Mouse (Mus musculus): ENCODE measurements around the gene Slc44a2. TPM values are rescaled to one million over a fixed set of nuclear protein-coding genes. Genes with fewer than 3 reads are reported as not detected.

Gene Slc44a2
- polyA plus RNA-seq, 1 experiment from 2014 or later = 60.4 TPM

DNA sequence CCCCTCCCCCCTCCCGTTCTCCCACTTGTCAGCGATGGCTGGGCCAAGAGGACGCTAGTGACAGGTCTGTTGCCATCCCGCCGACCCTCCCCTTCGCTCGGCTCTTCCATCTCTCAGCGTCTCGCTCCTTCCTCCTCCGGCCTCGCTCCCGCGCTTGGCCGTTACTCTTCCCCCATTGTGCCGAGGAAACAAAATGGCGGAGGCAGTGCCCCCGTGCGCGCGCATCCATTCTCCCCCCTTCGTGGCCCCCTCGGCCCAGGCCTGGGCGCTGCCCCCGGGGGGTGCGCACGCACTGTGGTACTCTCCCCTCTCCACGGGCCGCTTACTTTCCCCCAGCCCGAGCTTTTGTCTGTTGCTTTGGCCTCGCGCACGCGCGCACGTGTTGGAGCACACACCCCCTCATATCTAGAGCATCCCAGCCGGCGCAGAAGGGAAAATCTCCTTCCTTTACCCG is 47.7 kb downstream of the Slc44a2 start:
- Histone ChIP-seq H3K36me3 (ENCODE audit: control insufficient read depth, insufficient read depth, low read length) (no peaks in the 10 kb centered on the region), H3K4me2 (replicated peaks; ENCODE audit: low read depth, low read length) (peak overlapping the region; percentile 76), H3K27me3 (ENCODE audit: control insufficient read depth, insufficient read depth, low read length) (0 out of 2 replicates have a peak, but pooled peaks cover 2% of the 10 kb centered on the region), H3K4me1 (replicated peaks; ENCODE audit: control insufficient read depth, insufficient read depth, low read length) (peaks cover 2% of the 10 kb centered on the region; the same call in 1 of the 2 replicates), H3K4me3 (ENCODE audit: low read depth, low read length) (peak overlapping the region; percentile 95), H3K9ac (ENCODE audit: low read depth, low read length) (peak overlapping the region; percentile 92), H3K9me3 (ENCODE audit: control insufficient read depth, low read length) (no peaks in the 10 kb centered on the region), H3K27ac (ENCODE audit: low read depth, low read length) (peak overlapping the region; percentile 85)
- under 1% methylated on average over 37 of the region's 38 CpGs for WGBS
- peak; percentile 87 for DNase-seq (ENCODE audit: low spot score)
- peak; percentile 67 for ATAC-seq (ENCODE audit: low FRiP score)

DNA sequence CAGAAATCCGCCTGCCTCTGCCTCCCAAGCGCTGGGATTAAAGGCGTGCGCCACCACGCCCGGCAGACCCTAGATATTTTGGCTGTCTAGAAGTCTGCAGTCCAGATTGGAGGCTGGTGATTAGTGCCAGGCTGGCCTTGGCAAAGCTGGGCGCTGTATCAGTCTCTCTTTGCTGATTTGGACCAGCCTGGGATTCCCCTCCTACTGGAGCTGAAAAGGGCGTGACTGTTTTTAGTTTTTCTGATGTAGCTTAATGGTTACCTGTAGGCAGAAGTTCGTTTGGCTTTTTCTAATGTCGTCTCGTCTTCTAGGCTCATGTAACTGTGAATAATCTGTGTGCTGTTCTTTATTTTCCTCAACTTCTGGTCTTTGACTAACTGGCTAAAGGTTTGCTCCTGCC is 48.6 kb downstream of the Slc44a2 start:
- H3K4me1 ChIP-seq (replicated peaks; ENCODE audit: control insufficient read depth, insufficient read depth, low read length) = peaks cover 2% of the 10 kb centered on the region; the same call in 1 of the 2 replicates
- peak overlapping the region; percentile 76 for H3K4me2 ChIP-seq (replicated peaks; ENCODE audit: low read depth, low read length)
- no peaks in the 10 kb centered on the region for H3K9me3 ChIP-seq (ENCODE audit: control insufficient read depth, low read length)
- ATAC-seq (ENCODE audit: low FRiP score) = no peak
- peak overlapping the region; percentile 95 for H3K4me3 ChIP-seq (ENCODE audit: low read depth, low read length)
- H3K36me3 ChIP-seq (ENCODE audit: control insufficient read depth, insufficient read depth, low read length) = no peaks in the 10 kb centered on the region
- no peak overlapping the region for H3K27ac ChIP-seq (ENCODE audit: low read depth, low read length)
- 68% methylated on average over 11 of the region's 11 CpGs for WGBS
- peak overlapping the region; percentile 92 for H3K9ac ChIP-seq (ENCODE audit: low read depth, low read length)
- 0 out of 2 replicates have a peak, but pooled peaks cover 2% of the 10 kb centered on the region for H3K27me3 ChIP-seq (ENCODE audit: control insufficient read depth, insufficient read depth, low read length)
- no peak for DNase-seq (ENCODE audit: low spot score)

DNA sequence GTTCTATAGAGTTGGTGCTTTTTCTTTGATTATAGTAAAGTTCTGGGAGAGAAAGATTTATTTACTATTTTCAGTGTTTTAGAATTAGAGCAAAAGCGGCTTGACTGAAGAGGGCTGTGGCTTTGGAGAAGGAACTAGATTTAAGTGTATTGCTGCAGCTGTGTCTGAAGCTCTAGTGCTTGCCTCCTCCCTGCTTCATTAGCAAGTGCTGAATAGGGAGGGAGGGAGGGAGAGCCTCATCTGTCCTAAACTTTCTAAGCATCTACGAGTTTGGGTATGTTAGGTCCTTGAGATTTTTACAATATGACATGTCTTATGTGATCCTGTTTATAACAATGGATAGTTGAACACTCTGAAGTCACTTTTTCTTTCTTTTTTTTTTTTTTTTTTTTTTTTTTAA is 50.4 kb downstream of the Slc44a2 start:
- H3K27me3 ChIP-seq (ENCODE audit: control insufficient read depth, insufficient read depth, low read length) = 0 out of 2 replicates have a peak, but pooled peaks cover 1% of the 10 kb centered on the region
- ATAC-seq (ENCODE audit: low FRiP score) (no peak), DNase-seq (ENCODE audit: low spot score) (no peak)
- WGBS = 87% methylated on average over 2 of the region's 2 CpGs
- no peak overlapping the region for H3K4me2 ChIP-seq (replicated peaks; ENCODE audit: low read depth, low read length)
- peaks cover 2% of the 10 kb centered on the region; the same call in 1 of the 2 replicates for H3K4me1 ChIP-seq (replicated peaks; ENCODE audit: control insufficient read depth, insufficient read depth, low read length)
- no peaks in the 10 kb centered on the region for H3K36me3 ChIP-seq (ENCODE audit: control insufficient read depth, insufficient read depth, low read length)
- H3K4me3 ChIP-seq (ENCODE audit: low read depth, low read length) = no peak overlapping the region
- H3K27ac ChIP-seq (ENCODE audit: low read depth, low read length) = no peak overlapping the region
- H3K9me3 ChIP-seq (ENCODE audit: control insufficient read depth, low read length) = no peaks in the 10 kb centered on the region
- no peak overlapping the region for H3K9ac ChIP-seq (ENCODE audit: low read depth, low read length)

DNA sequence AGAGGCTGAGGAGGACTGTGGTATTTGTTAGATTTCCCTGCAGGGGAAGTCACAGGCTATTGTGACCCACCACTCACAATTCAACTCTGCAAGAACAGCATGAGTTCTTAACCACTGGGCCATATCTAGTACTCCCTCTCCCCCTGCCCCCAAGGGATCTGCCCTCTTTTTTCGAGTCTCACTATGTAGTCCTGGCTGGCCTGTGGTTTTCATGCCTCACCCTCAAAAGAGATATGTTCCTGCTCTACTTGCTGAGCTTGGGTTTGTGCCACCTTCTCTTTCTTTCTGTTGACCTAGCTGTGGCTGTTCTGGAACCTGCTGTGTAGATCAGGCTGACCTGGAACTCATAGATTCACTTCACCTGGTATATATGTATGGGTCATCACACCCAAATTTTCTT is 52.0 kb downstream of the Slc44a2 start:
- Histone ChIP-seq H3K27me3 (ENCODE audit: control insufficient read depth, insufficient read depth, low read length) (no peaks in the 10 kb centered on the region), H3K9me3 (ENCODE audit: control insufficient read depth, low read length) (no peaks in the 10 kb centered on the region), H3K27ac (ENCODE audit: low read depth, low read length) (no peak overlapping the region), H3K4me2 (replicated peaks; ENCODE audit: low read depth, low read length) (no peak overlapping the region), H3K4me1 (replicated peaks; ENCODE audit: control insufficient read depth, insufficient read depth, low read length) (peaks cover 2% of the 10 kb centered on the region; the same call in 1 of the 2 replicates), H3K36me3 (ENCODE audit: control insufficient read depth, insufficient read depth, low read length) (no peaks in the 10 kb centered on the region), H3K9ac (ENCODE audit: low read depth, low read length) (no peak overlapping the region), H3K4me3 (ENCODE audit: low read depth, low read length) (no peak overlapping the region)
- DNase-seq (ENCODE audit: low spot score) (no peak), ATAC-seq (ENCODE audit: low FRiP score) (no peak)
- 65% methylated on average over 1 of the region's 1 CpGs for WGBS

DNA sequence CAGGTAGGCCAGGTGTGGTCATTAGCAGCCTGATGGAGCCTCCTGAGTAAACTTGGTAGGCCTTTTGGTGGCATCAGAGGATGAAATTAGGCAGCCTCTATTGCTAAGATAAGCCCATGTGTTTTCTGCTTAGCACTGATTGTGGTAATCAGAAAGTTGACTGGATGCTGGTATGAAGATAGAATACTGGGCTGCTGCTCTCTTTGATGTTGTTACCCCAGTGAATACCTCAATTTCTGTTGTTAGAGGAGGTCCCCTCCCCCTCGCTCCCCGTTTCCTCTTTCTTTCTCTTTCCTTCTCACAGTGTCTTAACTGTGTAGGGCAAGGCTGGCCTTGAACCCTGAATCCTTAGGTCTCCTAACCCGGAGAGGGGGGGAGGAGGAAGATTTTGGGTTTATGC is 58.7 kb downstream of the Slc44a2 start:
- no peak overlapping the region for H3K9ac ChIP-seq (ENCODE audit: low read depth, low read length)
- H3K27me3 ChIP-seq (ENCODE audit: control insufficient read depth, insufficient read depth, low read length) = no peaks in the 10 kb centered on the region
- H3K36me3 ChIP-seq (ENCODE audit: control insufficient read depth, insufficient read depth, low read length) = 0 out of 2 replicates have a peak, but pooled peaks cover 2% of the 10 kb centered on the region
- H3K27ac ChIP-seq (ENCODE audit: low read depth, low read length) = no peak overlapping the region
- no peak for ATAC-seq (ENCODE audit: low FRiP score)
- H3K4me2 ChIP-seq (replicated peaks; ENCODE audit: low read depth, low read length) = no peak overlapping the region
- no peaks in the 10 kb centered on the region for H3K4me1 ChIP-seq (replicated peaks; ENCODE audit: control insufficient read depth, insufficient read depth, low read length)
- DNase-seq (ENCODE audit: low spot score) = no peak
- H3K9me3 ChIP-seq (ENCODE audit: control insufficient read depth, low read length) = no peaks in the 10 kb centered on the region
- WGBS = 82% methylated on average over 3 of the region's 3 CpGs
- no peak overlapping the region for H3K4me3 ChIP-seq (ENCODE audit: low read depth, low read length)

DNA sequence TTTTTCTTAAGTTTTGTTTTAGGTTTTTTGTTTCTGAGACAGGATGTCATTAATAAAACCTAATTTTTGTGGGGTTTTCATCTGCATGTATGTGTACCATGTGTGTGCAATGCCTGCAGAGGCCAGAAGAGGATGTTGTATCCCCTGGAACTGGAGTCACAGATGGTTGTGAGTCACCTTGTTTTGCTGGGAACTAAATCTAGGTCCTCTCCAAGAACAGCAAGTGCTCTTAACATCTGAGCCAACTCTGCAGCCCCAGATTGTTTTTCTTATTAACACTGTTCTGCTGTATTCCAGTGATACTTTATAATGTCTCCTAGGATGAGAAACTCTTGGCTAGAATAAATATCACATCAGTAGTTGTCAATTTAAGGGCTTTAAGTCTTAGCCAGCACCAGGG is 60.4 kb downstream of the Slc44a2 start:
- Histone ChIP-seq H3K4me2 (replicated peaks; ENCODE audit: low read depth, low read length) (no peak overlapping the region), H3K27ac (ENCODE audit: low read depth, low read length) (no peak overlapping the region)
- ATAC-seq (ENCODE audit: low FRiP score) = no peak

DNA sequence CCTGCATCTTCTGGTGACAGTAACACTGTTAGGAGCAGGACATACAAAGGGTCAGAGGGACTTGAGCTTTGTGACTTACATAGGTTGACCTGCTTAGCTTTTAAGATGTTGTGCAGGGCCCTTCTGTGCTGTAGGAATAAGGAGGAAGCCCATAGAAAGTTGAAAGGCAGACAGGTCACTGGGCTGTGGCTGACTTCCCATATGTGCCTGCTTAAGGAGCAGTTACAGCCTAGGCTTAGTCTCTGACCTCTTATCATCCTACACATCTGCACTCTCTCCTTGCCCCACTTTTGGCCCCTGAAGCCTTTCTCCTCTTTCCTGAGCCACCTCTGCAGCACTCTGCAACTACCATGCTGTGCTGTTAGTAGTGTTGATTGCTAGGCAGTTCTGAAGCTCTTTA is 63.5 kb downstream of the Slc44a2 start:
- Histone ChIP-seq H3K4me3 (ENCODE audit: low read depth, low read length) (no peak overlapping the region), H3K27me3 (ENCODE audit: control insufficient read depth, insufficient read depth, low read length) (no peaks in the 10 kb centered on the region), H3K9ac (ENCODE audit: low read depth, low read length) (no peak overlapping the region), H3K27ac (ENCODE audit: low read depth, low read length) (no peak overlapping the region), H3K4me2 (replicated peaks; ENCODE audit: low read depth, low read length) (no peak overlapping the region), H3K36me3 (ENCODE audit: control insufficient read depth, insufficient read depth, low read length) (0 out of 2 replicates have a peak, but pooled peaks cover 4% of the 10 kb centered on the region), H3K9me3 (ENCODE audit: control insufficient read depth, low read length) (no peaks in the 10 kb centered on the region), H3K4me1 (replicated peaks; ENCODE audit: control insufficient read depth, insufficient read depth, low read length) (no peaks in the 10 kb centered on the region)
- no peak for DNase-seq (ENCODE audit: low spot score)
- ATAC-seq (ENCODE audit: low FRiP score) = no peak

More for the DNA sequence above, 60.4 kb downstream of the Slc44a2 start:
- H3K4me3 ChIP-seq (ENCODE audit: low read depth, low read length) = no peak overlapping the region
- no peaks in the 10 kb centered on the region for H3K9me3 ChIP-seq (ENCODE audit: control insufficient read depth, low read length)
- no peaks in the 10 kb centered on the region for H3K4me1 ChIP-seq (replicated peaks; ENCODE audit: control insufficient read depth, insufficient read depth, low read length)
- no peaks in the 10 kb centered on the region for H3K27me3 ChIP-seq (ENCODE audit: control insufficient read depth, insufficient read depth, low read length)
- no peak overlapping the region for H3K9ac ChIP-seq (ENCODE audit: low read depth, low read length)
- H3K36me3 ChIP-seq (ENCODE audit: control insufficient read depth, insufficient read depth, low read length) = 0 out of 2 replicates have a peak, but pooled peaks cover 2% of the 10 kb centered on the region
- no peak for DNase-seq (ENCODE audit: low spot score)

DNA sequence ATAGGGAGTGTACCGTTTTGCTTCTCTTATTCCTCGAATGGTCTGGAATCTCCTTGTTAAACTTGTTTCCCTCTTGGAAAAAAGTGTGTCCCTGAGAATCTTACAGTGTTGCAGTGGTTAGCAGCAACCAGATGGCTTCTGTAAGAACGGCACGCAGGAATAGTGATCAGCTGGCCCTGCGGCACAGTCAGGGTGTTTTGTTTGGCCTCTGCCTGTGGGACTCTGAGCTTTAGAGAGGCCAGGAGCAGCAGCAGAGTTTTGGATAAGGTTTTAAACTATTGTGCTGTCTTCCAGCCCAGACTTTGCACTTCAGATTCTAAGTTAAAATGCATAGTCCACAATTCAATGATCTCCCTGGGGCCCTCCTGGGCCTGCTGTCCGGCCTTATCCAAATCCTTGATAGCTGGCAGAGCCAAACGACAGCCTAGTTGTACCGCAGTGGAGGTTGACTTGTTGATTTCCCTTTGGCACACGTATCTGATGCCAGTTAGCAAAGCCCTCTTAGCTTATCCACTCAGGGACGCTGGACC is 72.2 kb downstream of the Slc44a2 start:
- ATAC-seq (ENCODE audit: low FRiP score) (no peak), DNase-seq (ENCODE audit: low spot score) (no peak)
- Histone ChIP-seq H3K9me3 (ENCODE audit: control insufficient read depth, low read length) (no peaks in the 10 kb centered on the region), H3K4me1 (replicated peaks; ENCODE audit: control insufficient read depth, insufficient read depth, low read length) (no peaks in the 10 kb centered on the region), H3K9ac (ENCODE audit: low read depth, low read length) (no peak overlapping the region), H3K27ac (ENCODE audit: low read depth, low read length) (no peak overlapping the region), H3K36me3 (ENCODE audit: control insufficient read depth, insufficient read depth, low read length) (peaks cover 25% of the 10 kb centered on the region), H3K4me2 (replicated peaks; ENCODE audit: low read depth, low read length) (no peak overlapping the region), H3K4me3 (ENCODE audit: low read depth, low read length) (no peak overlapping the region), H3K27me3 (ENCODE audit: control insufficient read depth, insufficient read depth, low read length) (no peaks in the 10 kb centered on the region)
- 91% methylated on average over 10 of the region's 10 CpGs for WGBS

DNA sequence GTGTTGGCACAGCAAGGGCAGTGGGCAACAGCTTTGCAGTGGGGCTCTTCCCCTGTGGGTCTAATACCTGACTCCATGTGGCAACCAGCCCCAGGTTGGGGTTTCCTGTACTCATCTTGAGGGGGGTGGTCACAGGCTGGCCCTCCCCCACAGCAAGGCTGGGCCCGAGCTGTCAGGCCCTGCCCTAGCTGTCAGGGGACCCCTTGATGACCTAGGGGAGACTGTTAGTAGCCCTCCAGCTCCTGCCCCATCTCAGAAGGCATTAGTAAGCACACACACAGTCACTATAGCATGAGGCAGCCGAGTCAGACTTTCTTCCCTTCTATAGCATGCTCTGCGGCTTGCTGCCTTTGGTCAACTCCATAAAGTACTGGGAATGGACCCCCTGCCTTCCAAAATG is 75.2 kb downstream of the Slc44a2 start:
- H3K27ac ChIP-seq (ENCODE audit: low read depth, low read length) = no peak overlapping the region
- no peaks in the 10 kb centered on the region for H3K9me3 ChIP-seq (ENCODE audit: control insufficient read depth, low read length)
- H3K4me2 ChIP-seq (replicated peaks; ENCODE audit: low read depth, low read length) = no peak overlapping the region
- peaks cover 30% of the 10 kb centered on the region for H3K36me3 ChIP-seq (ENCODE audit: control insufficient read depth, insufficient read depth, low read length)
- no peak for DNase-seq (ENCODE audit: low spot score)
- ATAC-seq (ENCODE audit: low FRiP score) = no peak
- WGBS = 89% methylated on average over 3 of the region's 3 CpGs
- no peaks in the 10 kb centered on the region for H3K4me1 ChIP-seq (replicated peaks; ENCODE audit: control insufficient read depth, insufficient read depth, low read length)
- no peak overlapping the region for H3K4me3 ChIP-seq (ENCODE audit: low read depth, low read length)
- no peak overlapping the region for H3K9ac ChIP-seq (ENCODE audit: low read depth, low read length)
- no peaks in the 10 kb centered on the region for H3K27me3 ChIP-seq (ENCODE audit: control insufficient read depth, insufficient read depth, low read length)
